Mouse (Mus musculus): ENCODE measurements around the gene Cir1.

Cir1 gene

GRCm38 (mm10) chr2:73263794-73264610 is 48.5 kb downstream of the Cir1 start:
- in situ Hi-C loops (cut with MboI; ENCODE audit: unreplicated experiment in 2 of 2) = loop anchor here in 1 of 2 experiments (25.0 kb wide), 1 partner anchor 527 kb away; no protein-coding TSS in a partner anchor

- in situ Hi-C loops (cut with MboI; ENCODE audit: unreplicated experiment in 2 of 2) = loop anchor here in 1 of 2 experiments (25.0 kb wide), 1 partner anchor 526 kb away; no protein-coding TSS in a partner anchor
These were observed 49.2 kb downstream of the Cir1 start for GRCm38 (mm10) chr2:73263172-73263765.

- in situ Hi-C loops (cut with MboI; ENCODE audit: unreplicated experiment in 2 of 2) = no loop called here
These were observed 63.8 kb downstream of the Cir1 start for GRCm38 (mm10) chr2:73248701-73249100.

- in situ Hi-C loops (cut with MboI; ENCODE audit: unreplicated experiment in 2 of 2) = no loop called here
These were observed 71.2 kb downstream of the Cir1 start for GRCm38 (mm10) chr2:73241299-73241698.

Data from v-Abl transformed pro-B cells (cell line).